Mouse (Mus musculus): ENCODE measurements at regions not wholly inside any gene's neighbourhood (a gene's known extent, or its start where the extent isn't known, plus 50 kb on each side); places are given as distances from the start of the nearest gene placed in this dataset.
"Not testable (repeated sequence)": the region's sequence is repeated elsewhere in the genome, so short reads cannot be mapped to it uniquely, and the experiment has no call there.

DNA sequence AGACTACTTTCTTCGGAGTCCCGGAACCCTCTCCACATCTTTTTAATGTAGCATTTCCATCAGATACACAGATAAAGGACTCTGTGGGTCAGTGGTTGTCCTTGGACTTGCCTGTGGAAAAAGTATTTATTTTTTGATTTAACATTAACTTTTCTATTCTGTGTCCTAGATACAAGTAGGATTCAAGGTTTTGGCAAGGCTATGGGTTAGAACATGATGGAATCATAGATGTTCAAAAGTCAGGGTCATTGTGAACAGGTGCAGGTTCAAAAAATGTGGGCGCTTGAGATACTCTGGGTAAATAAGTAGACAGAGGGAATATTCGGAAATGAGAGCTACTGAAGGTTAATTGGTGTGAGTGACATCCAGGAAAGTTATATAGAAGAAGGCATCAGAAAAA is 347.7 kb downstream of the Cypt12 start:
- ATAC-seq (ENCODE audit: poor library complexity, severe bottlenecking), result no peak

DNA sequence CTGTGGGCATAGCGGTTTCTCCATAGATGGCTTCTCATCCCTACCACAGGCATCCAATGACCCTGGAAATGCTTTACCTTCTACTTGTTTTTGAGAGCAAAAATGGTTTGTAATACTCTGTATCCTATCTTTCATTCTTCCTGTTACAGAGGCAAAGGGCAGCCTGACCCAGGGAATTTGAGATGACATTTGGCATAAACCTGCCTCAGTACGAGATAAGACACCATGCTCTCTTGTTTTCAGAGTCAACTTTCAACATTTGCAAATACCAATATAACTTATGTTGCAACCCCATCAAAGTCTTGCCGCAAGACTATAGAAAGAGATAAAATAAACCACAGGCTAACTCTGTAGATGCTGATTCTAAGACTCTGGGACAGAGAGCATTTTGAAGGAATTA is 350.5 kb downstream of the Cypt12 start:
- no peak for ATAC-seq (ENCODE audit: poor library complexity, severe bottlenecking)

- no peak for ATAC-seq (ENCODE audit: poor library complexity, severe bottlenecking)
Observed at GRCm38 (mm10) chr3:18299502-18299901, 351.3 kb downstream of the Cypt12 start.

DNA sequence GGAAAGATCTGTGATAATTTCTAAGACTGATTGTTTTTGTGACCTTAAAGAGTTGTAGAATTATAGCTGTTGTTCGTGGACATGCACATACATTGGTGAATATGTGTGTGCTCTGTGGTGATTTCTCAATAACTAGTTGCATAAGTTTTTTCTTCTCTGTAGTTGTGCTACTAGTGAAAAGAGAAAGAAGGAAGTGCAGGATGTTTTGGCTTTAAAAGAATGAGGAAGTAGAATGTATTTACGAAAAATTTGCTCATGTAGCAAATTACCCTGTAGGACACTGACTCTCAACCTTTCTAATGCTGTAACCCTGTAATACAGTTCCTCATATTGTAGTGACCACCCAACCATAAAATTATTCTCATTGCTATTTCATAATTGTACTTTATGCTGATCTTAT is 371.2 kb downstream of the Cypt12 start:
- ATAC-seq (ENCODE audit: poor library complexity, severe bottlenecking), result peak; percentile 98

GRCm38 (mm10) chr3:18333182-18333581 is 385.0 kb downstream of the Cypt12 start:
- peak; percentile 62 for ATAC-seq (ENCODE audit: poor library complexity, severe bottlenecking)

DNA sequence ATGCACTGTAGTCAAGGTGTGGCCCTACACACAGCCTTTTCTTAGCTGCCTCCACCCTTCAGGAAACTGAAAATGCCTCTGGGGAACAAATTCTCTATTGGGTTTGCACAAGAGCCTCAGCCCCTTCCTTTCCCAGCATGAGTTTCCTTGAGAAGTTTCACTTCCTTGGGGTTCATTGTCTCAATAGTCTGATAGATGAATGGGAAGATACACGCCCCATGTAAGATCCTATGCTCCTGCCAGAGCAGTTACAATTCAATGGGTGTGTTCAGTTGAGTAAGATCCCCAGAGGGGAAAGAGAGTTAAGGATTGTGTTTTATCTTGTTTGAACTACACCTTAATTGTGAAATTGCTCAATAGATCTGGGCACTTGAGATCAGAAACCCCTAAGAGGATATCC is 391.0 kb downstream of the Cypt12 start:
- peak; percentile 95 for ATAC-seq (ENCODE audit: poor library complexity, severe bottlenecking)

GRCm38 (mm10) chr3:18341757-18342156 is 393.5 kb downstream of the Cypt12 start:
- ATAC-seq (ENCODE audit: poor library complexity, severe bottlenecking), result no peak

- no peak for ATAC-seq (ENCODE audit: poor library complexity, severe bottlenecking)
Observed at GRCm38 (mm10) chr3:18378014-18379005, 430.1 kb downstream of the Cypt12 start.

- ATAC-seq (ENCODE audit: poor library complexity, severe bottlenecking), result no peak
Observed at GRCm38 (mm10) chr3:18421886-18422575, 473.8 kb downstream of the Cypt12 start.

GRCm38 (mm10) chr3:18428908-18429307 is 480.7 kb downstream of the Cypt12 start:
- ATAC-seq (ENCODE audit: poor library complexity, severe bottlenecking), result no peak

GRCm38 (mm10) chr3:18438845-18439244 is 490.6 kb downstream of the Cypt12 start:
- no peak for ATAC-seq (ENCODE audit: poor library complexity, severe bottlenecking)

- no peak for ATAC-seq (ENCODE audit: poor library complexity, severe bottlenecking)
Observed at GRCm38 (mm10) chr3:18452197-18452933, 504.2 kb downstream of the Cypt12 start.

- ATAC-seq (ENCODE audit: poor library complexity, severe bottlenecking), result no peak
Observed at GRCm38 (mm10) chr3:18453220-18453985, 505.2 kb downstream of the Cypt12 start.

GRCm38 (mm10) chr3:18453986-18454291 is 505.7 kb downstream of the Cypt12 start:
- ATAC-seq (ENCODE audit: poor library complexity, severe bottlenecking), result no peak

DNA sequence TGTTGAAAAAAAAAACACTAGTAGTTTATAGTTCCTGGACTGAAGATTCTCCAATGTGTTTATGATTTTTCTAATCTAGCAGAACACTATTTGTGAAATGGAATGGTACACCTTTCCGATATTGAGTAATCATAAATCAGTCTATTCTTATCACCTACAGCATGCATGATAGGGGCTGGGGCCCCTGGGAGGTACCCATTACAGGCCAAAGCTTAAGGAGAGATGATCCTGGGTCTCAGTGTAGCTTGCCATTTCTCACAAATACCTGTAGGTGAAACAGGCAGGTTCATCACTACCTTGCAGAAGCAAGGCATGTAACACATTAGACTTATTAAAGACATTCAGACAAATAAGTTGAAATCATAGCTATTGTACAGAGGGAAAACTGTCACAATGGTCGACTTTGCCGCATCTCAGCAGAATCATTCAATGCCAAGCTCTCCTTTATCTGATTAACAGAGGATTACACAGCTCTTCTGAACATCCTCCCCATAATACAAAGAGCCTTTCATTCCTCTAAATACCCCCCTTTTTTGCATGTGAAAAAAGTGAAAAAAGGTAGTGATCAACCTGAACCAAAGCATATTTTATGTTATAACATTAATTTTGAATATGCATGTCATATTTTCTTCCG is 506.5 kb downstream of the Cypt12 start:
- ATAC-seq (ENCODE audit: poor library complexity, severe bottlenecking), result not testable (repeated sequence)

- ATAC-seq (ENCODE audit: poor library complexity, severe bottlenecking), result no peak
Observed at GRCm38 (mm10) chr3:18456033-18456690, 508.0 kb downstream of the Cypt12 start.

GRCm38 (mm10) chr3:18460267-18460666 is 512.1 kb downstream of the Cypt12 start:
- no peak for ATAC-seq (ENCODE audit: poor library complexity, severe bottlenecking)

- ATAC-seq (ENCODE audit: poor library complexity, severe bottlenecking), result no peak
Observed at GRCm38 (mm10) chr3:18471846-18472245, 523.6 kb downstream of the Cypt12 start.

GRCm38 (mm10) chr3:18479557-18479956 is 531.3 kb downstream of the Cypt12 start:
- no peak for ATAC-seq (ENCODE audit: poor library complexity, severe bottlenecking)

DNA sequence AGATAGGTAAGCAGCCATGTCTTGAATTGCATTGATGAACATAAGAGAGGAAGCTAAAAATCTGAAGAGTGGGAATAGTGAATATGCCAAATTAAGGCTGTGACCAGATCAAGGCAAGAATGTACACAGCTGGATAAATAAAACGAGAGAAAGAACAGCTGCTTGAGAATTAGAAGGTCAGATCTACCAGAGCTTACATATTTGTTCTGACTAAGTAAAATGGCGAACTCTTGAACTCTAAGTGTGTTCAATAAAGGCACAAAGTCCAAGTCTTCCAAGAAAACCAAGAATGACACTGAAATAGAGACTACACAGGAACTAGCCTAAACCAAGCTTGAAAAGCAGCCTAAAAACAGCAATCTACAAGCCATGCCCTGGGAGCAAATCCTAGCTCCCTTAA is 533.8 kb downstream of the Cypt12 start:
- no peak for ATAC-seq (ENCODE audit: poor library complexity, severe bottlenecking)

Measured in megakaryocyte, adult 5-6 weeks (primary cell).